Mouse (Mus musculus): Measurements from ENCODE around the gene Scd1. TPM values are rescaled to one million over a fixed set of nuclear protein-coding genes. Genes with fewer than 3 reads are reported as not detected.
A peak's percentile ranks its signal among the peaks of the same experiment; 100 is the strongest.

Scd1 gene
- polyA plus RNA-seq, 1 experiment from 2014 or later, result 3.3 TPM

DNA sequence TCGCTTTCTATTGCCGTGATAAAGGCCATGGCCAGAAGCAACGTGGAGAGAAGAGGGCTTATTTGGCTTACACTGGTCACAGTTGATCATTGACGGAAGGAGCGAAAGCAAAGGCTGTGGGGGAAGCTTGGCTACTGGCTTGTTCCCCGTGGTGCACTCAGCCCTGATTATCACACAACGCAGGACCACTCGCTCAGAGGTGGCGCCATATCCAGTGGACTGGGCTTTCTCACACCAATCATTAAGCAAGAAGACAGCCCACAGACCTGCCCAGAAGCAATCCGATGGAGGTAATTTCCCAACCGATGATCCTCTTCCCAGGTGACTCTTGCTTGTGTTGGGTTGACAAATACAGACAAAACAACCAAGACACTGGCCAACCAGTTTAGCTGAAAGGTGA, 11.9 kb upstream of the Scd1 start:
- peak; percentile 12; the same call in 1 of the 2 replicates for ATAC-seq (ENCODE audit: low FRiP score, low TSS enrichment)

DNA sequence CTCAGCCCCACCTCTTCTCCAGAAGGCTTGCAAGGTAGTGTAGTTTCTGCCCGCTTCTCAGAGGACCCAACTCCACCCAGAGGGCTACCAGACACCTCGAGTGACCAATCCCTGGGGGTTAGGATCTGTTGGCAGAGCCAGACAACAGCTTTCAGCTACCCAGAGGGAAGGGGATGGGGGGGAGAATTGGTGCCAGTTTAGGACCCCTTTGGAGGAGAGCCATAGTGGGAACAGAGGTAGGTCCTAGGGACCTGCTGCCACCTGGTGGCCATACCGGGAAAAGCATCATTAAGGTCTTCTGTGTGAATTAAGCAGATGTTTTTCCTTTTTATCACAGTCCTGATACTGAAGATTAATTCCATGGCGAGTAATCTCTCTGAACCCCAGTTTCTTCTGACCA, 11.3 kb upstream of the Scd1 start:
- 15% methylated on average over 4 of the region's 4 CpGs for WGBS
- H3K9me3 ChIP-seq (ENCODE audit: low read length), result no peaks in the 10 kb centered on the region
- no peaks in the 10 kb centered on the region for H3K27me3 ChIP-seq (ENCODE audit: insufficient read depth, low read length)
- H3K4me2 ChIP-seq (replicated peaks; ENCODE audit: low read depth, low read length), result no peak overlapping the region
- no peaks in the 10 kb centered on the region for H3K4me1 ChIP-seq (ENCODE audit: insufficient read depth, low read length)
- peak; percentile 19; the same call in 1 of the 2 replicates for ATAC-seq (ENCODE audit: low FRiP score, low TSS enrichment)
- H3K36me3 ChIP-seq (ENCODE audit: insufficient read depth, low read length), result no peaks in the 10 kb centered on the region
- no peak overlapping the region for H3K27ac ChIP-seq (ENCODE audit: low read length)
- no peak overlapping the region for H3K4me3 ChIP-seq (ENCODE audit: low read length)
- H3K9ac ChIP-seq (replicated peaks; ENCODE audit: low read length), result no peak overlapping the region

More for the DNA sequence above, 11.9 kb upstream of the Scd1 start:
- no peak overlapping the region for H3K27ac ChIP-seq (ENCODE audit: low read length)
- H3K4me1 ChIP-seq (ENCODE audit: insufficient read depth, low read length), result no peaks in the 10 kb centered on the region
- H3K9ac ChIP-seq (replicated peaks; ENCODE audit: low read length), result no peak overlapping the region
- no peaks in the 10 kb centered on the region for H3K27me3 ChIP-seq (ENCODE audit: insufficient read depth, low read length)
- WGBS, result 50% methylated on average over 11 of the region's 11 CpGs
- no peak overlapping the region for H3K4me3 ChIP-seq (ENCODE audit: low read length)
- no peaks in the 10 kb centered on the region for H3K9me3 ChIP-seq (ENCODE audit: low read length)
- H3K36me3 ChIP-seq (ENCODE audit: insufficient read depth, low read length), result no peaks in the 10 kb centered on the region
- no peak overlapping the region for H3K4me2 ChIP-seq (replicated peaks; ENCODE audit: low read depth, low read length)

DNA sequence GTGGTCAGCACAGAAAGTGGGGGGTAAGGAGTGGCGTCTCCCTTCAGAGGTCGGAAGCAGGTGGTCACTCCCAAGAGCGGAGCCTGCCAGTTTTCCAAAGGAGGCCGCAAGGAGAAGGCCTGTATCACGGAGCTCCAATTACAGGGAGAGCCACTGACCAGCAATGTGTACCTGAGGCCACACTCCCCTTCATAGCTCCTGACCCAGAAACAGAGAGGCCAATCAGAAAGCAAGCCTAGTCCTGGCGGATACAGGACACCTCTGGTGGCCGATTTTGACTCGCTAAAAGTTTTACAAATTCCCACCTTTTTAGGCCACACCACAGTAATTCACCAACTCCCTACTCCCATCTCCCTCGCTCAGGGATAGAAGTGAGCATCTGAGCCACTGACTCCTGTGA, 10.9 kb upstream of the Scd1 start:
- H3K9ac ChIP-seq (replicated peaks; ENCODE audit: low read length), result no peak overlapping the region
- no peaks in the 10 kb centered on the region for H3K4me1 ChIP-seq (ENCODE audit: insufficient read depth, low read length)
- H3K4me3 ChIP-seq (ENCODE audit: low read length), result no peak overlapping the region
- no peaks in the 10 kb centered on the region for H3K9me3 ChIP-seq (ENCODE audit: low read length)
- H3K4me2 ChIP-seq (replicated peaks; ENCODE audit: low read depth, low read length), result no peak overlapping the region
- WGBS, result 43% methylated on average over 9 of the region's 9 CpGs
- no peak for ATAC-seq (ENCODE audit: low FRiP score, low TSS enrichment)
- no peaks in the 10 kb centered on the region for H3K27me3 ChIP-seq (ENCODE audit: insufficient read depth, low read length)
- H3K27ac ChIP-seq (ENCODE audit: low read length), result no peak overlapping the region
- no peaks in the 10 kb centered on the region for H3K36me3 ChIP-seq (ENCODE audit: insufficient read depth, low read length)

DNA sequence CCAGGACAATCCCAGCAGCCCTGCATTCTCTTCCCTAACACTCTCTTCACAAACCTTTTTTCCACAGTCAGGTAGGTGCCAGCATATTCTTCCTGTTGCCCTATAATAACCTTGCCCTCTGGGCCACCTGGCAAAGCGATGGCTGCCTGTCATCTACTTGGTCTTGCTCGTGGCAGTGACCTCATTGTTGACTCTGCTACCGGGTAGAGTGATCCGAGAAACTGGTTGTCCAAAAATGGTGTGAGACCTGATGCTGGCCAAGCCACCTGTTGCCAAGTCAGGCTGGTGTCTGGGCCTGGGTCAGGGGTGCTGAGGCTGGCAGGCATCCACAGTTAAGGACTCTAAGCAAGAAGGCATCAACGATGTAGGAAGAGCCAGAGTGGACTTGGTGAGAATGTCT, 10.4 kb upstream of the Scd1 start:
- no peak overlapping the region for H3K4me3 ChIP-seq (ENCODE audit: low read length)
- H3K9ac ChIP-seq (replicated peaks; ENCODE audit: low read length), result no peak overlapping the region
- H3K36me3 ChIP-seq (ENCODE audit: insufficient read depth, low read length), result no peaks in the 10 kb centered on the region
- H3K9me3 ChIP-seq (ENCODE audit: low read length), result no peaks in the 10 kb centered on the region
- H3K4me2 ChIP-seq (replicated peaks; ENCODE audit: low read depth, low read length), result no peak overlapping the region
- no peak overlapping the region for H3K27ac ChIP-seq (ENCODE audit: low read length)
- no peaks in the 10 kb centered on the region for H3K4me1 ChIP-seq (ENCODE audit: insufficient read depth, low read length)
- H3K27me3 ChIP-seq (ENCODE audit: insufficient read depth, low read length), result no peaks in the 10 kb centered on the region
- WGBS, result 62% methylated on average over 5 of the region's 5 CpGs
- no peak for ATAC-seq (ENCODE audit: low FRiP score, low TSS enrichment)

DNA sequence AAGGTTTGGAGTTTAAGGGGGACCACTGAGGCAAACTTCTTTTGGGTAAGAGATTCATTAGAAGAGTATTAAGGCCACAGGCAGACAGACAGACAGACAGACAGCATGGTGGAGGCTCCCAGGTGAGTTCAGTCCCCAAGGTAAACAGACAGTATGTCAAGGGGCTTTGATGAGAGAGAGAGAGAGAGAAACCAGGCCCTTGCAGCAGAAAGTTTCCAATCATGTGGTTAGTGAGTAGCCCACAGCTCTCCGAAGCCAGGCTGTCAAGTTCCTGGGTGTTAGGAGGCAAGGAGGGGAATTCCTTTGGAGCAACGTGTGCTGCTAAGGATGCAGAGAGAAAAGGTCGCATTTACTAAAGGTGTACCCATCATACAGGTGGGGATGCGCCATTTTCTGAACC, 9.8 kb upstream of the Scd1 start:
- Histone ChIP-seq H3K27me3 (ENCODE audit: insufficient read depth, low read length) (no peaks in the 10 kb centered on the region), H3K9ac (replicated peaks; ENCODE audit: low read length) (no peak overlapping the region), H3K36me3 (ENCODE audit: insufficient read depth, low read length) (no peaks in the 10 kb centered on the region), H3K4me2 (replicated peaks; ENCODE audit: low read depth, low read length) (no peak overlapping the region), H3K4me3 (ENCODE audit: low read length) (no peak overlapping the region), H3K4me1 (ENCODE audit: insufficient read depth, low read length) (no peaks in the 10 kb centered on the region), H3K27ac (ENCODE audit: low read length) (no peak overlapping the region), H3K9me3 (ENCODE audit: low read length) (no peaks in the 10 kb centered on the region)
- no peak for ATAC-seq (ENCODE audit: low FRiP score, low TSS enrichment)
- WGBS, result 67% methylated on average over 4 of the region's 4 CpGs

DNA sequence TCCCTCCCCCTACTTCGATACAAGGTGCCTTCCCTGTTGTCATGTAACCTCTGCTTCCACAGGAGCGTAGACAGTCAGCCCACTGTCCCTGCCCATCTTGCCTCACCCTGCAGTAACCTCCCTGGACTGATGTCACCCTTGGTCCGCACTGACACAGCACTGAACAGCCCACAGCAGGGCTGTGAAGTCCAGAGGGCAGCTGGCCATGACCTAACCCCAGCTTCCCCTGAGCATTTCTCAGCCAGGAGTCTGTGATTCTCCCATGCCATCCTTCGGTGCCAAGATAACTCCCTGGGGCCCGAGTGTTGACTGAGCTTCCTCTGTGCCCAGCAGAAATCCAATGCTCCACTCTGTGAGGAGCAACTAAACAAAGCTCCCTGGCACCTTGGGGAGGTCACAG, 8.6 kb upstream of the Scd1 start:
- no peaks in the 10 kb centered on the region for H3K27me3 ChIP-seq (ENCODE audit: insufficient read depth, low read length)

DNA sequence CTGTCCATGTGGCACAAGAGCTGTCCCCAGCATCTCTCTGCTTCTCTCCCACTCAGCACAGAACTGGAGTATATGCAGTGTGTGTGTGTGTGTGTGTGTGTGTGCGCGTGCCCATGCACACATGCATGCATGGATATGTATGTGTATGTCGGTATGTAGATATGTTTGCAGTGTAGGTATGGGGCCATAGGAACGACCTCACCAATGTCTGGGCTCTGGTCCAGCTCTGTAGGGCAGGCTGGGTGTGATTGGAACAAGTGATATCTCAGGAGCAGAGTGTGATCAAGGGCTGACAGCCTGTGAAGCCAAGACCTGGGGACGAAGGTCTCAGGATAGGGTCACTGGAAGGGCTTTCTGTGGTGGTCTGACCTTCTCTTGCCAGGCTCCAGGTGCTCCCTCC, 7.8 kb upstream of the Scd1 start:
- H3K4me2 ChIP-seq (replicated peaks; ENCODE audit: low read depth, low read length), result no peak overlapping the region
- no peaks in the 10 kb centered on the region for H3K9me3 ChIP-seq (ENCODE audit: low read length)
- no peaks in the 10 kb centered on the region for H3K4me1 ChIP-seq (ENCODE audit: insufficient read depth, low read length)
- no peak overlapping the region for H3K27ac ChIP-seq (ENCODE audit: low read length)
- H3K36me3 ChIP-seq (ENCODE audit: insufficient read depth, low read length), result no peaks in the 10 kb centered on the region
- WGBS, result 86% methylated on average over 5 of the region's 5 CpGs
- H3K27me3 ChIP-seq (ENCODE audit: insufficient read depth, low read length), result no peaks in the 10 kb centered on the region
- ATAC-seq (ENCODE audit: low FRiP score, low TSS enrichment), result no peak
- H3K9ac ChIP-seq (replicated peaks; ENCODE audit: low read length), result no peak overlapping the region
- H3K4me3 ChIP-seq (ENCODE audit: low read length), result no peak overlapping the region

More for the DNA sequence above, 8.6 kb upstream of the Scd1 start:
- no peak for ATAC-seq (ENCODE audit: low FRiP score, low TSS enrichment)
- Histone ChIP-seq H3K4me1 (ENCODE audit: insufficient read depth, low read length) (no peaks in the 10 kb centered on the region), H3K36me3 (ENCODE audit: insufficient read depth, low read length) (no peaks in the 10 kb centered on the region), H3K4me2 (replicated peaks; ENCODE audit: low read depth, low read length) (no peak overlapping the region), H3K27ac (ENCODE audit: low read length) (no peak overlapping the region), H3K9ac (replicated peaks; ENCODE audit: low read length) (no peak overlapping the region), H3K4me3 (ENCODE audit: low read length) (no peak overlapping the region), H3K9me3 (ENCODE audit: low read length) (no peaks in the 10 kb centered on the region)
- 89% methylated on average over 5 of the region's 5 CpGs for WGBS

DNA sequence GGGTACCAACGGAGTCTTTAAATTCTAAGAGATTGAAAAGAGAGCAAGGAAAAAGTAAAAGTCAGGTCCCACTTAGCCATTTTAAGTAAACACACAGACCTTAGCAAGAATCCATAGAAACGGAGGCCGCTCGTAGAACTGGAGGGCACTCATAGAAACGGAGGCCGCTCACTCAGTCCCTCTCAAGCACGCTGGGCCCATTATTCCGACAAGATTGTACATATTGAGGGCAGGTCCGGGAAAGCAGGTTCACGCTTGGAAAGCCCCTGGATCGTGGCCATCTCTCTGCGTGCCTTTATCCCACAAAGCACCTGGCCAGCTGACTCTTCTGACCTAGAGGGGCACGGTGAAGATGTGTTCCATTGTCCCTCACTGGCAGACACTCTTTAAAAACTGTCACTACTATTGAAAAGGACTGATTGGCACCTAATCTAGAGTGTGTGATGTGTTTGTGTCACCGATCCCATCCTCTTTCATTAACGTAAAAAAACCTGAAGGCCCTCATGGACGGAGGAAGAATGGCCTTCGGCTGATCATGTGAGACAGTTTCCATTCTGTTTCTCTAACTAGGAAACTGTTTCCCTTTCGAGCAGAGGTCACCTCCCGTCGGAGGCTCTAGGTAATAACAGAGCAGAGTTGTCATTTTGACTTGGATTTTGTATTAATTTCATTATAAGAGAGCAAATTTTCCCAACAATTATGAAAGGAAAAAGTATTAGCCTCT, 2.8 kb upstream of the Scd1 start:
- Histone ChIP-seq H3K4me2 (replicated peaks; ENCODE audit: low read depth, low read length) (no peak overlapping the region), H3K9ac (replicated peaks; ENCODE audit: low read length) (no peak overlapping the region), H3K9me3 (ENCODE audit: low read length) (no peaks in the 10 kb centered on the region), H3K27ac (ENCODE audit: low read length) (no peak overlapping the region), H3K4me3 (ENCODE audit: low read length) (no peak overlapping the region), H3K36me3 (ENCODE audit: insufficient read depth, low read length) (no peaks in the 10 kb centered on the region), H3K27me3 (ENCODE audit: insufficient read depth, low read length) (peaks cover 11% of the 10 kb centered on the region), H3K4me1 (ENCODE audit: insufficient read depth, low read length) (peaks cover 16% of the 10 kb centered on the region)
- ATAC-seq (ENCODE audit: low FRiP score, low TSS enrichment), result no peak
- WGBS, result 89% methylated on average over 20 of the region's 20 CpGs

DNA sequence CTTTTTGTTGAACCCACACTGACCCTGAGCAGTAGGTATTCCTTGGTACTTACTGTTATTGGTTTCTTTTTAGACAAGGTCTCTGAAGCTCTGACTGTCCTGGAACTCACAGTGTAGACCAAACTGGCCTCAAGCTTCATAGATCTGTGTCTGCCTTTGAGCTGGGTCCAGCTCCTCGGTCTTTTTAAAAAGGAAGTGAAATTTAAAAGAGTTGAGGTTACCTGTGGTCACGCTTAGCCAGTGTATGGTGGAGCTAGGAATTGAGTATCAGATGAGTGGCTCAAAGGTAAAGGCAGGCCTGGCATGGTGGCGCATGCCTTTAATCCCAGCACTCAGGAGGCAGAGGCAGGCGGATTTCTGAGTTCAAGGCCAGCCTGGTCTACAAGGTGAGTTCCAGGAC, 916 bp upstream of the Scd1 start:
- 78% methylated on average over 4 of the region's 4 CpGs for WGBS

DNA sequence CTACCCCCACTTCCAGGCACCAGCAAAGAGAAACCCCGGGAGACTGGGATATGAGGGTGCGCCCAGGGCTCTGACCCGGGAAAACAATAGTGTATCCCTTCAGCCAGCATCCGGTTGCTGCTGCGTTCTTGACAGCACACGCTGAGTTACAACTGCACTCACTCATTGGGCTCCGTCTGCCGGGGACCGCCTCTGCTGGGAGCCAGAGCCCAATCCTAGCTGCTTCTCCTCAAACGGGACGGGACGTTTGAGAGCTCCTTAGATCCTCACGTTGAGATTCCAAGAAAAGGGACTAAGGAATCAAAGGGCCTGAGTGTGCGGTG, 505 bp upstream of the Scd1 start:
- ATAC-seq (ENCODE audit: low FRiP score, low TSS enrichment), result peak; percentile 85
- Histone ChIP-seq H3K27me3 (ENCODE audit: insufficient read depth, low read length) (peaks cover 14% of the 10 kb centered on the region), H3K9me3 (ENCODE audit: low read length) (no peaks in the 10 kb centered on the region), H3K4me1 (ENCODE audit: insufficient read depth, low read length) (peaks cover 16% of the 10 kb centered on the region), H3K4me2 (replicated peaks; ENCODE audit: low read depth, low read length) (peak overlapping the region; percentile 96), H3K36me3 (ENCODE audit: insufficient read depth, low read length) (no peaks in the 10 kb centered on the region), H3K9ac (replicated peaks; ENCODE audit: low read length) (peak overlapping the region; percentile 57), H3K4me3 (ENCODE audit: low read length) (peak overlapping the region; percentile 52), H3K27ac (ENCODE audit: low read length) (peak overlapping the region; percentile 77)
- WGBS, result 1% methylated on average over 14 of the region's 14 CpGs

More for the DNA sequence above, 916 bp upstream of the Scd1 start:
- no peak for ATAC-seq (ENCODE audit: low FRiP score, low TSS enrichment)
- Histone ChIP-seq H3K4me1 (ENCODE audit: insufficient read depth, low read length) (peaks cover 16% of the 10 kb centered on the region), H3K27ac (ENCODE audit: low read length) (peak overlapping the region; percentile 77; the same call in 1 of the 2 replicates), H3K9ac (replicated peaks; ENCODE audit: low read length) (peak overlapping the region; percentile 57), H3K4me2 (replicated peaks; ENCODE audit: low read depth, low read length) (peak overlapping the region; percentile 96), H3K4me3 (ENCODE audit: low read length) (peak overlapping the region; percentile 52), H3K27me3 (ENCODE audit: insufficient read depth, low read length) (peaks cover 14% of the 10 kb centered on the region), H3K9me3 (ENCODE audit: low read length) (no peaks in the 10 kb centered on the region), H3K36me3 (ENCODE audit: insufficient read depth, low read length) (no peaks in the 10 kb centered on the region)
